Mouse (Mus musculus) cerebellum, adult 8-10 months (tissue): Measurements from ENCODE around the gene Stat5b.

Experiments
- DNase-seq: peaks from one replicate; pipeline ENCODE4 v3.0.0; 2022

The Stat5b gene

DNA sequence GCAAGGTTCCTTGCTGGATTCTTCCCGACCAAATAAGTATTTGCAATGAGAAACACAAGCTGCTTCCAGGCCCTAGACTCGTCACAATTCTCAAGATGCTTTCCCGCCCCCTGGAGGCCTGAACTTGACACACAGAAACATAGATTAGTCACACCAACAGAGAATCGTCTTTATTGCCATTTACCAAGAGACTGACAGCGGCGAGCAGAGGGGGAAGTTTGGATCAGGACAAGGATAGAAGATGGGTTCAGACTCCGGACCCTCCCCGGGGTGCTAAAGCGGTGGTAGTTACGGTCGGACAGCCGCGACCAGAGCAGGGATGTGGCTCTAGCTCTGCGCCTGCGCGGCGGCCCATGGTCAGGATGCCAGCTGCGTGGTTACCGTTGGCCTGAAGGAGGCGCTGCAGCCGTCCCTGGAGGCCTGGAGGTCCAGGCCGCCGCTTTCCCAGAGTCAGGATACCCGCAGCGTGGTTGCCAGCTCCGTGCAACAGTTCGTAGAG, 88.9 kb downstream of the Stat5b start:
- peak; percentile 95 for DNase-seq

DNA sequence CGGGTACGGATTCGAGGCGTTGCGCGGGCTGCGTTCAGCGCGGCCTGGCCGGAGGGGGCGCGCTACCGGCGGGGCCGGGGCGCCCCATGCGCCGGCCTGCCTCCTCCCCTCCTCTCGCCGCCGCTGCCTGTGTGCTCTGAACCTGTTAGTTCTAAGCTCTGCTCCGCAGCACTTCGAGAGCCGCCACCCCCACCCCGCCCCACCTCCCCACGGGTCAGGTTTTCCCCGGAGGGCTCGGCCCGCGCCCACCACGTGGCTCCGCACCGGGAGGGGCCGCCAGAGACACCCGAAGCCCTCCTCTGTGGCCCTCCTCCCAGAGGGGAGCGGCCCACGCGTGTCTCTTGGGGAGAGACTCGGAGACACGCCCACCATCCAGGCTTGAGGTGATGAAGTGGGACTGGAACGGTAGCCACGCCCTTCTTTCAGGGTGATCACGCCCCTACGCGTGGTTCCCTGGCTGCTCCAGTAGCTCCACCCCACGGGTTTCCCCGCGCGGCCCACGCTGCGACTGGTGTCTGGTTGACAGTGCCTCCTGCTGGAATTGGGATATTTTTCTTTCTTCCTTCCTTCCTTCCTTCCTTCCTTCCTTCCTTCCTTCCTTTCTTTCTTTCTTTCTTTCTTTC, 90.8 kb downstream of the Stat5b start, which contains the start of gene Kcnh4:
TSS of gene Kcnh4 (minus strand) at position 332 of the 623 bp plus-strand sequence.
- DNase-seq = no peak

DNA sequence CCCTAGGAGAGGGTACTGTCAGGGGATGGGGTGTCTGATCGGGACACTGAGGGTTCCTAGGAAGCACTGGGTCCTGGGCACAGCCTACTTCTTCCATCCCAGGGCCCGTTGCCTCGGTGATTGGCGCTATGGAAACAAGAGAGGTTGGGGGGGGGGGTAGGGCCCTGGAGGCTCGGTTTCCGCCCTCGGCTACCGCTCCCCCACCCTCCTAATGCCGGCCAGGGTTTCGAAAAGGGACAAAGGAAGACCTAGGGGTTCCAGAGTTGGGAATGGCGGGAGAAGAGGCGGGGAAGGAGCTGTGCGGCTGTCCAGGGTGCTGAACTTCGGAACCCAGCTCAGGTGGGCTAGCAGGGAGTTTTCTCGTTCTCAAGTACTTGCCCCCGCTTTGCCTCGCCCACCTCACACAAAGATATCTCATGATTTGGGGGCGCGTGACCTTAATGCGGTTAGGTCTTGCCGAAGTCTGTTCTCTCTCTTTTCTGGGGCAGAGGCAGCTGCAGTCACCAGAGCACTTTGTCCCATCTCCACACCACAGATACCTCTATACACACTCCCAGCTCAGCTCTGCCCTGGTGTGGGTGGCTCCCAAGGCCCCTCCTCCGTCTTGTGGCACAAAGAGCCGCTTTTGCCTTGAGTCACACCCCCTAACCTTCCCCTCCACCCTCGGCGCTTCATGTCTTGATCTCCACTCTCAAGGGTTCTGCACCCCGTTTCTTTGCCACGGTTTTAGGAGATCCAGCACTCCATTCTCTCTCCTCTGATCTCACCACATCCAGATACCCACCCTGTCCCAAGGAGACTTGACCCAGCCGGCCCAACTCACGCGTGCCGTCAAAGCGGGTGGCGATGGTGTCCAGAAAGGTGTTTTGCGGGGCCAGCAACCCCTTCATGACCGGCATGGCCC, 91.6 kb downstream of the Stat5b start:
- DNase-seq = no peak

GRCm38 (mm10) chr11:100757566-100757965, 93.0 kb downstream of the Stat5b start:
- no peak for DNase-seq

- DNase-seq = no peak
Measured at GRCm38 (mm10) chr11:100756476-100756875, 94.0 kb downstream of the Stat5b start.

DNA sequence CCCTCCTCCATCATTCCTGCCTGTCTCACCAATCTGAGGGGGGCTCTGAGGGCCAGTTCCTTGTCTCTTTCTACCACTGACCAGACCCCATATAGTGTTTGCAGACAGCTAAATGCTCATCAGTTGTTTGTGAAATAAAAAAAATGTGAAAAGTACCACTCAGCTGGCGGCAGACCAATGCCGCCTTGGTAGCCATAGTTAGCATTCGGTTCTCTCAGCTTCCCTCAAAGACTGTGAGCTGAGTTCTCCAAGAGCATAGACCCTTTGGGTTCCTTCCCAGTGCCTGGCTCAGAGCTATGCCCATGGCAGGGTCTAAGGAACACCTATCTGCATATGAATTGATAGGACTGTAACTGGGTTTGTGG, 95.8 kb downstream of the Stat5b start:
- DNase-seq = no peak

- DNase-seq = no peak
Measured at GRCm38 (mm10) chr11:100754021-100754692, 96.4 kb downstream of the Stat5b start.

- DNase-seq = no peak
Measured at GRCm38 (mm10) chr11:100752294-100752693, 98.2 kb downstream of the Stat5b start.

GRCm38 (mm10) chr11:100750127-100750526, 100.4 kb downstream of the Stat5b start:
- no peak for DNase-seq

DNA sequence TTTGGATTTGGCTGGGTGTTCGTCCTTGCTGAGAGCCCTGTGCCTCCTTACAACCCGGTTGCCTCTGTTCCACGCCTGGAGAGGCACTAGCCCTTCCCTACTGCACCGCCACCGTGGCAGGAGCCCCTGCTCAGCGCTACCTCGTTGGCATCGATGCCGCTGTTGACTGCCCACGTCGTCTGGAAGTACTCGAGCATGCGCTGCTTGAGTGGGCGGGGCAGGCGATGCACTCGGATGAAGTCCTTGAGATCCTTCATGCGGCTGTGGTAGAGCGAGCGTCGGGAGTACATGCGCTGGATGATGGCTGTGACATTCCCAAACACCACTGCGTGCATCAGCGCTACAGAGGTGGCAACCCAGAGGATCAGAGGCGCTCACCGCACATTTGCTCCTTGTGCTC, 101.1 kb downstream of the Stat5b start:
- no peak for DNase-seq

DNA sequence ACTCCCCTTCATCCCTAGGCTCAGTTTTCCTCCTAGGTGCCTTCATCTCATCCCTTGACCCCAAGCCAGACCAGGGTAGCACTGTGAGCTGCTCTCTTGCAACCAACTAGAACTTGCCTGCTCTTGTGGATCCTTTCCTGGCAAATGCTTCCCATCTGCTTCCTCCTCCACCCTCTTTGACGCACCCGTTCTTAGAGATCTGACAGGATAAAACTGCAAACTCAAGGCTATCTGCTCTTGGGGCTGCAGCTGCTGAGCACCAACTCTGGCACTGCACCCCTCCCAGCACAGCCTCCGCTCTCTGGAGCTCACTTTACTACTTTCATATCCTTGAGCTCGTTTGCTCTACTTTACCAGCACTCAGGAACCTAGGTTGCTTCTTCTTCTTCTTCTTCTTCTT, 101.9 kb downstream of the Stat5b start:
- no peak for DNase-seq

DNA sequence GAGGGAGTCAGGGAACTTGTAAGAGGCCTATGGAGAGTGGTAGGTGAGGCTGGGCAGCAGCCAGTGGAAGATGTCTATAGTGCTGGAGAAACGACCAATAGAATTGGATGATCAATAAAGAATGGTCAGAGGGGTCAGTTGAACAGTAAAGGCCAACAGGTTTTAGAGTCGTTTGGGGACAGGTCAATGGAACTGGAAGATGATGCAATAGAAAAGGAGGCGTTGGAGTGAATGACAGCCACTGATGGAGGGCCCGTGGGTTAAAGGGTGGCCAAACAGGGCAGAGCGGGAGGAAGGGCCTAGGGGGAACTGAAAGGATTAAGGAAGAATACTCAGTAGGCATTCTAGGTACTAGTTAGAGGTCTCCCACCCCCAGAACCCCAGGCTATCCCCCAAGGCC, 103.4 kb downstream of the Stat5b start:
- DNase-seq = no peak

- DNase-seq = no peak
Measured at GRCm38 (mm10) chr11:100746546-100746945, 104.0 kb downstream of the Stat5b start.

- DNase-seq = peak; percentile 62
Measured at GRCm38 (mm10) chr11:100745085-100745484, 105.4 kb downstream of the Stat5b start.

DNA sequence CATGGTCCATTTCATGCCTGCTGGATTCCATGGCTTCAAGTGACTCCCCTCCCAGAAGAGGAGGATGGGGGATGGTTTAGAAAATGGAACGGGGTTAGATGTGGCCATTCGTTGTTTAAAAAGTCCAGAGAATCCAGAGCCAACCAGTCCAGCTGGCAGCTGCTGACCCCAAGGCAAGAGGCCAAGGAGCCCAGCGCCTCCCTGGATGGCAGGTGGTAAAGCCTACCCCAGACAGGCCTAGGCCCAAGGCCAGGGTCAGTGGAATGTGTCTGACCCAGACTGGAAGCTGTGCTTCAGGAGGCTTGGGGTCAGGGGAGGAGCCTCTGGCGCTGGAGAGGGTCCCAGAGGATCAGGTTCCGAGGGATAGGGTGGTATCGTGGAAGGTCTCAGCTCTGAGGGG, 109.2 kb downstream of the Stat5b start:
- DNase-seq = no peak

DNA sequence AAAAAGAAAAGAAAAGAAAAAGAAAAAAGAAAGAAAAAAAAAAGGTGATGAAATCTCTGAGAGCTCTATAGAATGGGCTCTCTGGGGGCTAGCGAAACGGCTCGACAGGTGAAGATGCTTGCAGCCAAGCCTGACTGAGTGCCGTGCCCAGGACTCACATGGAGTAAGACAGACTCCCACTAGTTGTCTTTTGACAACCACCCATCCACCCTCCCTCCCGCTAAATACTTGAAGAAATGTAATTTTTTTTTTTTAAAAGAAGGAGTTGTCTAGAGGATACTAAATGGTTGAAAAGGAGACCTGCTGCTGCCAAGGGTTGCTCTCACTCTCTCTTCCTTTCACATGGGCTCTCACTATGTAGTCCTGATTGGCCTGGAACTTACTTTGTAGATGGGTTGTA, 111.8 kb downstream of the Stat5b start:
- DNase-seq = no peak

GRCm38 (mm10) chr11:100738066-100738604, 112.4 kb downstream of the Stat5b start, which contains the start of gene Rab5c:
Gene Rab5c (minus strand): TSS chr11:100738215.
- peak; percentile 98 for DNase-seq

DNA sequence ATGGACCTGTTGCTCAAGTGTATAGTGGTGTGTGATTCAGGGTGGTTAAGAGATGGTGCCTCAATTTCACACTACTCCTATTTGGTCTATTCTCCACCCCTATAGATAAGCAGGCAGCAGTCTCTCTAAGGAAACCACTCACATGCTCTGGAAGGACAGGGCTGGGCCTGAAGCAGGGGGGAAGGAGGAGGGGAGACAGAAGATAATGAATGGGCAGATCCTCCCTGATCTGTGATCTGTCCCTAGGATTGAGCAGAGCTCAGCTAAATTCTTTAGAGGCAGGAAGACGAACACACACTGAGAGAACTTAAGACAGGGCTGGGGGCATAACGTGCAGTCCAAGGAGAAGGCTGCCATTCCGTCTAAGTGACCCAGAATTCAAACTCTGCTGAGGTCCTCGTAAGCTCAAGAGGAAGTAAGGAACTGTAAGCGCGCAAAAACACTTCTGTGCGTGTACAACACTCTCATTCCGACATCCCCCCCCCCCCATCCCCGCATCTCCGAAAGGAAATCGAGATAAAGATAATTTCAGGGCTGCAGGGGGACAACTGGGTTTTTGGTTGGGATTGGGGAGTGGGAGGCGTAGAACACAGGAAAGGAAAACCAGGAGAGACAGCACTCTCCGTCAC, 113.3 kb downstream of the Stat5b start:
- no peak for DNase-seq

DNA sequence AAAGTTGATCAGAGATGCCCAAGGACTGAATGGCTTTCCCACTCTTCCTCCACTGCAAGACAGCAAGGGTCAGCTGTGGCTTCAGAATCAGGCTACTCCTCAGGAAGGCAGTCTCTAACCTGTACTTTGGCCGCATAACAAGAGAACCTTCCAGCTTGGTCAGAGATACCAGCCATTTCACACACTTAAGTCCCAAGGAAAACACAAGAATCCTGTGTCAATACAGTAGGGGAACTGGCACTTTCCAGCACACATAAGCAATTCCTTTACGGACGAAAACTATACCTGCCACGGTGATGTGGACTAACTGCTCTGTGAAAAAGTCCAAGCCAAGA, 113.8 kb downstream of the Stat5b start:
- DNase-seq = no peak

DNA sequence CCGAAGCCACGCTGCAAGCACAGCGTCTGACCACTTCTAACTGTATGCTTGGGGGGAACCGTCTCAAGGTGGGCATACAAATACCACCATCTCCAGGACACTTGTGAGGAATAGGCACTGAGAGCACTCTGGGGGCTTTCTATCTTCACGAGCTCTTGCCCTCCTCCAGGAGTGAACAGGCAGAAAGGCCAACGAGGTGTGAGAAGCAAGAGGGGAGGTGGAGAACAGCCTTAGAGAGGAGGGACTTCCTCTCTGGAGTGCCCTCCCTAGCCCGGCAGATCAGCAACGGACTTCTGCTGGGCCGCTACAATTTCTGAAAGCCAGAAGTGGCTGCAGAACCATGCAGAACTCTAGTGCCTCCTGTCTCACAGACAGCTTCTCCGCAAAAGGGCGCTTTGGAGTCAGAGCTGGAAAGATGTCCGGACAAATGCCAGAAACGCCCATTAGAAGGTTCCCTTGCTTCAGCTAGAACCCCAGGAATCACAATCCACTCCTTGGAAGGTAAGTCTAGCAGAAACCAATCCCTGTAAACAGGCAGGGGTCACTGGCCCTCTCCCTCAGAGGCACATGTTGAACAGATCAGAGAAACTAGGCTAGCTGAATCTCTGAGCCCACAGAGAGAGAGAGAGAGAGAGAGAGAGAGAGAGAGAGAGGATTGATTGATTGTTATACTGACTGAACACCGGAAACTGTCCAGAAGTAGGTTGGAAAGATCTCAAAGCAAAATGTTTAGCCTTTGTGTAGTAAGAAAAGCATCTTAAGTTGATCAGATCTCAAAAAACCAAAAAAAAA, 114.4 kb downstream of the Stat5b start:
- DNase-seq = no peak

DNA sequence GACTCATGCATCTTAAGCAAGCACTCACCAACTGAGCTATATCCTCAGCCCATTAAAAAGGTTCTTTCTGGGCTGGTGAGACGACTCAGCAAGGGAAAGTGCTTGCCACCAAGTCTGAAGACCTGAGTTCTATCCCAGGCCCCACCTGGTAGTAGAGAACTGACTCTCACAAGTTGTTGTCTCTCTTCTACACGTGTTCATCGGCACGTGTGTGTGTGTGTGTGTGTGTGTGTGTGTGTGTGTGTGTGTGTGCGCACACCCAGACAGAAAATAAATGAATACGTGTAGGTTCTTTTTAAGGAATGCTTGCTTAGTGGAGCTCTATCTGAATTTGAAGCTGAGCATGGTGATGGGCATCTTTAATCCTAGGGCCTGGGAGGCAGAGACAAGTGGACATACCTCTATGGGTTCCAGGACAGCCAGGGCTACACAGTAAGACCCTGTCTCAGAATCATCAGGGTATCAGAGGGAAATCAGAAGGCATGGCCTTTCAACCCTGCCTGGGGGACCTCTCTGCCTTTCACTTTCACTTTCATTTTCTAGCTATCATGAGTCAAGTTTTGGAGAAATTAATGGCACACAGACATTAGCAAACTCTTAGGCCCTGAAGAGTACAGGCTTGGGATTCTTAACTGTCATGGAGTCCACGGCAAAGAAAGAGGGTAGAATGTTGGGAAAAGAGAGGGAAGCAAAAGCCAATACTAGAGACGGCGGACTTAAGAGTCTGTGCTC, 115.2 kb downstream of the Stat5b start:
- DNase-seq = no peak
